Mouse (Mus musculus) myocyte (in vitro differentiated cells): ENCODE data around the gene C2cd2.

Experiments used
- CEBPB ChIP-seq: IDR thresholded peaks from 2 replicates; pipeline ENCODE4 v1.6.1; 2011; ENCODE audit warnings: mild to moderate bottlenecking, moderate library complexity; ENCODE audit not compliant: poor library complexity, insufficient read depth, severe bottlenecking
- E2F4 ChIP-seq: IDR thresholded peaks from one replicate; pipeline ENCODE4 v1.6.1; 2011; ENCODE audit warnings: mild to moderate bottlenecking, control low read depth, moderate library complexity; ENCODE audit not compliant: insufficient read depth
- MAX ChIP-seq: IDR thresholded peaks from one replicate; pipeline ENCODE4 v1.6.1; 2011; ENCODE audit warnings: low read depth, mild to moderate bottlenecking, control low read depth
- POLR2A ChIP-seq: IDR thresholded peaks from one replicate; pipeline ENCODE4 v1.6.1; 2011; ENCODE audit warnings: low read depth, mild to moderate bottlenecking, control low read depth, moderate library complexity; ENCODE audit not compliant: insufficient read length
- POLR2AphosphoS2 ChIP-seq: IDR thresholded peaks from one replicate; pipeline ENCODE4 v1.6.1; 2011; ENCODE audit warnings: low read depth, control low read depth; ENCODE audit not compliant: insufficient read length
- SRF ChIP-seq: IDR thresholded peaks from one replicate; pipeline ENCODE4 v1.6.1; 2011; ENCODE audit warnings: low read depth; ENCODE audit not compliant: control insufficient read depth, insufficient read length
- TCF12 ChIP-seq: IDR thresholded peaks from one replicate; pipeline ENCODE4 v1.6.1; 2011; ENCODE audit warnings: mild to moderate bottlenecking, control low read depth; ENCODE audit not compliant: poor library complexity, insufficient read depth, severe bottlenecking
- TCF3 ChIP-seq: IDR thresholded peaks from one replicate; pipeline ENCODE4 v1.6.1; 2011; ENCODE audit warnings: low read depth, control low read depth; ENCODE audit not compliant: insufficient read length

- TF ChIP-seq POLR2A (no peak), TCF12 (no peak), POLR2AphosphoS2 (no peak), CEBPB (no peak), TCF3 (no peak), E2F4 (no peak), MAX (no peak), SRF (no peak)
Measured at GRCm38 (mm10) chr16:97941844-97942243, 20.6 kb downstream of the C2cd2 start.
